Mouse (Mus musculus): ENCODE data around the gene Efna1. TPM values are rescaled to one million over a fixed set of nuclear protein-coding genes. Genes with fewer than 3 reads are reported as not detected.

The Efna1 gene
- polyA plus RNA-seq, 1 experiment from 2014 or later, result 42.4 TPM

DNA sequence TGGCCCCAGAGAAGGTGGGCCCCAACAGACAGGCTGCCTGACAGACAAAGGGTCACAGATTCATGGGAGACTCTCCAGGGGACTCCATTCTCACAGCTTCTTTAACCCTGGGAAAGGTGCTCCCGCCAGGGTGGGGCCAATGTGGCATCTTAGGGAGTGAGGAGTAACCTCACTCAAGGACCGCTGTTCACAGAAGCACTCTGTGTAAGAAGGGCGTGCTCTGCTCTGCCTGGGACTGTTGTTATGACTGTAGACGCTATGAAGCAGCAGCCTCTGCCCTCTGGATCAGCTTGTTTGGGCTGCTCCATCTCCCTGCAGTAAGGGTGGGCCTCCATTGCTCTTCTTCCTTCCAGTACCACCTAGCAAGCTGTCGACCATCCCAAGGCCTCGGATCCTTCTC is 23.5 kb upstream of the Efna1 start:
- Histone ChIP-seq H3K27ac (replicated peaks; ENCODE audit: low read depth, low read length) (no peak overlapping the region), H3K9me3 (ENCODE audit: control insufficient read depth, low read length) (no peaks in the 10 kb centered on the region), H3K4me3 (ENCODE audit: low read depth, low read length) (no peak overlapping the region), H3K36me3 (ENCODE audit: control insufficient read depth, insufficient read depth, low read length) (no peaks in the 10 kb centered on the region), H3K27me3 (ENCODE audit: control insufficient read depth, insufficient read depth, low read length) (no peaks in the 10 kb centered on the region), H3K4me2 (ENCODE audit: low read depth, severe bottlenecking) (no peak overlapping the region), H3K9ac (ENCODE audit: low read length) (no peak overlapping the region), H3K4me1 (ENCODE audit: control insufficient read depth, insufficient read depth, low read length) (no peaks in the 10 kb centered on the region)
- 61% methylated on average over 6 of the region's 6 CpGs for WGBS
- DNase-seq (ENCODE audit: low spot score) (no peak), ATAC-seq (ENCODE audit: insufficient number of reproducible peaks, low FRiP score, low TSS enrichment, low read depth) (no peak)

DNA sequence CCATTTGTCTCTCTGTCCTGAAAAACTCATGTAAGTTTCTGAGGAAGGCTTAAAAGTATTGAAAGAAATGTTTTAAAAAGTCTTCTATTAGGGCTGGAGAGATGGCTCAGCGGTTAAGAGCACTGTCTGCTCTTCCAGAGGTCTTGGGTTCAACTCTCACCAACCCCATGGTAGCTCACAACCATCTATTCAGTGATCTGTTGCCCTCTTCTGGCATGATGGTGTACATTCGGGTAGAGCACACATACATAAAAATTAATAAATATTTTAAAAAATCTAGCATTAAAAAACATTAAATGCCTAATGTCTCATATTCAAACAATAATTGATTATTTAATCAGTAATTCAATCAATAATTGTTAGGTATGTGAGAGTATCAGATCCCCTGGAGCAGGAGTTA is 19.6 kb upstream of the Efna1 start:
- DNase-seq (ENCODE audit: low spot score) (no peak), ATAC-seq (ENCODE audit: insufficient number of reproducible peaks, low FRiP score, low TSS enrichment, low read depth) (no peak)
- no peaks in the 10 kb centered on the region for H3K27me3 ChIP-seq (ENCODE audit: control insufficient read depth, insufficient read depth, low read length)
- H3K36me3 ChIP-seq (ENCODE audit: control insufficient read depth, insufficient read depth, low read length), result no peaks in the 10 kb centered on the region
- H3K9ac ChIP-seq (ENCODE audit: low read length), result no peak overlapping the region
- H3K4me1 ChIP-seq (ENCODE audit: control insufficient read depth, insufficient read depth, low read length), result no peaks in the 10 kb centered on the region
- no peak overlapping the region for H3K4me2 ChIP-seq (ENCODE audit: low read depth, severe bottlenecking)
- H3K9me3 ChIP-seq (ENCODE audit: control insufficient read depth, low read length), result no peaks in the 10 kb centered on the region
- WGBS, result 76% methylated on average over 2 of the region's 2 CpGs
- H3K4me3 ChIP-seq (ENCODE audit: low read depth, low read length), result no peak overlapping the region
- no peak overlapping the region for H3K27ac ChIP-seq (replicated peaks; ENCODE audit: low read depth, low read length)

DNA sequence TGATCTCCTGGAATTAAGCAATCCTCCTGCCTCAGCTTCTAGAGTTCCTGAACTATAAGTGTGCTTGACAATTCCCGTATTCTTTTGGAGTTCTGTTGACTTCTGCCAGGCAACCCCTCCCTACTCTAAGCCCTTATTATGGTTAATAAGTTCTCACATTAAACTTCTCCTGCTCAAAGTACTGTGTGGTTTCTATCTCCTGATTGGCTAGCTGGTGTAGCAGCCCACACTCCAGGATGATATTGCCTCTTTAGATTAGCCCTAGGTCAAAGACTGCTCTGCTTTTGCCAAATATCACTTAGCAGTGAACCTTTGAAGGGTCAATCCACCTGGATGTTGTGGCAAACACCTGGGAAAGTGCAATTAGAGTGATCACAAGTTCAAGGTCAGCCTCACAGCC is 19.1 kb upstream of the Efna1 start:
- Histone ChIP-seq H3K9me3 (ENCODE audit: control insufficient read depth, low read length) (no peaks in the 10 kb centered on the region), H3K36me3 (ENCODE audit: control insufficient read depth, insufficient read depth, low read length) (no peaks in the 10 kb centered on the region), H3K27ac (replicated peaks; ENCODE audit: low read depth, low read length) (no peak overlapping the region), H3K27me3 (ENCODE audit: control insufficient read depth, insufficient read depth, low read length) (no peaks in the 10 kb centered on the region), H3K9ac (ENCODE audit: low read length) (no peak overlapping the region; the same call in 1 of the 2 replicates), H3K4me1 (ENCODE audit: control insufficient read depth, insufficient read depth, low read length) (no peaks in the 10 kb centered on the region), H3K4me3 (ENCODE audit: low read depth, low read length) (no peak overlapping the region), H3K4me2 (ENCODE audit: low read depth, severe bottlenecking) (peak overlapping the region; percentile 46; the same call in 1 of the 2 replicates)
- WGBS, result 64% methylated on average over 1 of the region's 1 CpGs
- DNase-seq (ENCODE audit: low spot score) (no peak), ATAC-seq (ENCODE audit: insufficient number of reproducible peaks, low FRiP score, low TSS enrichment, low read depth) (no peak)

DNA sequence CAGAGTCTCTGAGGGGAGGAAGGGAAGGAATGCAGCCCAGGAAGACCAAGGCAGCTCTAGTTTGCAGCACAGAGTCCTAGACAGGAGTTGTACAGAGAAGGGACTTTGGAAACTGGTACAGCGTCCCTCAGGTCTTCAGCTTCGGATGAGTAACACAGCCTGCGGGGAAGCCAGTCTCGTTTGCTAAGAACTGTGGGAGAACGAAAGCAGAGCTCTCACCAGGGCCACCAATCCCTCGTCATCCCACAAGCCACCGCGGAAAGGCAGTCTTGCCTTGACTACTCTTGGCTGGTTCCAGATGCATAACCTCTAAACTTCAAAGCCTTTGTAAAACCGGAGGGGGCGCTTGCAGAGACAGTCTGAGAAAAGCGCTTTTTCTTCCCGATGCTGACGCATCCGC is 18.6 kb upstream of the Efna1 start:
- H3K4me1 ChIP-seq (ENCODE audit: control insufficient read depth, insufficient read depth, low read length), result no peaks in the 10 kb centered on the region
- H3K36me3 ChIP-seq (ENCODE audit: control insufficient read depth, insufficient read depth, low read length), result no peaks in the 10 kb centered on the region
- H3K9ac ChIP-seq (ENCODE audit: low read length), result peak overlapping the region; percentile 38
- DNase-seq (ENCODE audit: low spot score), result peak; percentile 69
- peak overlapping the region; percentile 46 for H3K4me2 ChIP-seq (ENCODE audit: low read depth, severe bottlenecking)
- H3K9me3 ChIP-seq (ENCODE audit: control insufficient read depth, low read length), result no peaks in the 10 kb centered on the region
- WGBS, result 3% methylated on average over 14 of the region's 14 CpGs
- H3K27me3 ChIP-seq (ENCODE audit: control insufficient read depth, insufficient read depth, low read length), result no peaks in the 10 kb centered on the region
- H3K27ac ChIP-seq (replicated peaks; ENCODE audit: low read depth, low read length), result no peak overlapping the region
- no peak overlapping the region for H3K4me3 ChIP-seq (ENCODE audit: low read depth, low read length)
- ATAC-seq (ENCODE audit: insufficient number of reproducible peaks, low FRiP score, low TSS enrichment, low read depth), result no peak

DNA sequence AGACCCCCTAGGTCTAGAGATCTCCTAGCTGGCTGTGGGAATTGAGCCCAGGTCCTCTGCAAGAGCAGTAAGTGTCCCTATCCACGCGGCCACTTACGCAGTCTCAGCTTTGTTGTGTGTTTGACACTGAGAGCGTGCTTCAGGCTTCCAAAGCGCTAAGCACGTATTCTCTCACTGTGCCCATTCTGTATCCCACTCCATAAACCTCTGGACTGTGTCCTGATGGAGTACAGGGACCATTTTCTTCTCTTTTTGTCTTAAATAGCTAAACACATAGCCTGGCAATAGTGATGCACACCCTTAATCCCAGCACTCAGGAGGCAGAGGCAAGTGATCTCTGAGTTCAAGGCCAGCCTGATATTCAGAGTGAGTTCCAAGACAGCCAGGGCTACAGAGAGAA is 18.0 kb upstream of the Efna1 start:
- Histone ChIP-seq H3K4me3 (ENCODE audit: low read depth, low read length) (no peak overlapping the region), H3K27me3 (ENCODE audit: control insufficient read depth, insufficient read depth, low read length) (no peaks in the 10 kb centered on the region), H3K27ac (replicated peaks; ENCODE audit: low read depth, low read length) (no peak overlapping the region), H3K36me3 (ENCODE audit: control insufficient read depth, insufficient read depth, low read length) (no peaks in the 10 kb centered on the region), H3K9ac (ENCODE audit: low read length) (no peak overlapping the region), H3K4me2 (ENCODE audit: low read depth, severe bottlenecking) (no peak overlapping the region), H3K9me3 (ENCODE audit: control insufficient read depth, low read length) (no peaks in the 10 kb centered on the region), H3K4me1 (ENCODE audit: control insufficient read depth, insufficient read depth, low read length) (no peaks in the 10 kb centered on the region)
- ATAC-seq (ENCODE audit: insufficient number of reproducible peaks, low FRiP score, low TSS enrichment, low read depth), result no peak
- no peak for DNase-seq (ENCODE audit: low spot score)
- 84% methylated on average over 6 of the region's 6 CpGs for WGBS

DNA sequence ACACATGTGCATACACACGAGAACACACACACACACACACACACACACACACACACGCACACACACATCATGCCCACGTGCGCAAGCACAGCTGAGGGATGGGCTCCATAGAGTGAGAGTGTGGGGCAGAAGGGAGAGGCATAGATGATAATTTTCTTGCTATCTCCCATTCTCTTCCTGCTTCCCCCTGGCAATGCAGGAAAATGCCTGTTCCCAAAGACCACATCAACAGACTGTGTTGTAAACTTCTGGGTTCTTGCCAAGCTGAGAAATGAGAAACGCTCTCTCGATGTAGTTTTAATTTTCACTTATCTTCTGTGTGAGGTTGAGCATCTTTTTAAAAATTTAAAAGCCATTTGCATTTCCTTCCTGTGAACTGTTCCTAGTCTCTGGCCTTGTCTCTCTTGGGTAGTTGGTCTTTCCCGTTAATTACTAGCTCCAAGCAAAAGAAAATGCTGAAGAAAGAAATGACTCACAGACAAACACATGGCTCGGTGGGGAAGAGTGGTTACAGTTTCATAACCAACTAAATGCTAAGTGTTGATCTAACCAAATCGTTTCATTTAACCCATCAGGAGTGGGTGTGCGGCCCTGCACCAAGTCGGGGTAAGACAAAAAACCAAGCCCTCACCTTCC is 15.9 kb upstream of the Efna1 start:
- no peak for DNase-seq (ENCODE audit: low spot score)
- H3K4me2 ChIP-seq (ENCODE audit: low read depth, severe bottlenecking), result no peak overlapping the region
- no peaks in the 10 kb centered on the region for H3K4me1 ChIP-seq (ENCODE audit: control insufficient read depth, insufficient read depth, low read length)
- H3K4me3 ChIP-seq (ENCODE audit: low read depth, low read length), result no peak overlapping the region
- no peak overlapping the region for H3K9ac ChIP-seq (ENCODE audit: low read length)
- H3K27me3 ChIP-seq (ENCODE audit: control insufficient read depth, insufficient read depth, low read length), result no peaks in the 10 kb centered on the region
- H3K27ac ChIP-seq (replicated peaks; ENCODE audit: low read depth, low read length), result no peak overlapping the region
- H3K36me3 ChIP-seq (ENCODE audit: control insufficient read depth, insufficient read depth, low read length), result no peaks in the 10 kb centered on the region
- H3K9me3 ChIP-seq (ENCODE audit: control insufficient read depth, low read length), result no peaks in the 10 kb centered on the region
- ATAC-seq (ENCODE audit: insufficient number of reproducible peaks, low FRiP score, low TSS enrichment, low read depth), result no peak
- WGBS, result 86% methylated on average over 11 of the region's 11 CpGs

DNA sequence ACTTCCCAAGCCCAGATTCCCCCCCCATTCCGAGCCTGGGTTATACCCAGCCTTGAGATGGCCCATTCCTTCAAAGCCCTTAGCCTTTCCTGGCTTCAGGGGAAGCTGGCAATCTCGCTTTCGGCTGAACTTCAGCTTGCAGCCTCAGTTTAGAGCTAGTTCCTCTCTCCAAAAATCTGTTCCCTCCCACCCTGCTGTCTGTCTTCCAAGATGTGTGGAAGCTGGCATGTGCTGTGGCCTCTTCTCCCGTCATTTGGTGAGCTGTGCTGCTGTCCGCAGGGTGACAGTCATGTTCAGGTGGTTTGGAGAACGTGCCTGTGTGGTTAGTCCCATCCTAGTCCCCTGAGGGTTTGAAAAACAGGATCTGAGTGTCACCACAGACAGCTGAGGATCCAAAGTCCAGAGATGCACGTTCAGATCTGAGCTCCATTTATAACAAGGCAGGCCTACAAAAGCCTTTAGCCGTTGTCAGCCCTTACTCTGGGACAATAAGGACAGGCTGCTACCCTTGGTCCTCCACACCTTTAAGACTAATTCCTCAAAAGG is 14.8 kb upstream of the Efna1 start:
- no peak overlapping the region for H3K9ac ChIP-seq (ENCODE audit: low read length)
- H3K4me2 ChIP-seq (ENCODE audit: low read depth, severe bottlenecking), result no peak overlapping the region
- 86% methylated on average over 8 of the region's 8 CpGs for WGBS
- DNase-seq (ENCODE audit: low spot score) (no peak), ATAC-seq (ENCODE audit: insufficient number of reproducible peaks, low FRiP score, low TSS enrichment, low read depth) (no peak)
- H3K27ac ChIP-seq (replicated peaks; ENCODE audit: low read depth, low read length), result no peak overlapping the region
- no peaks in the 10 kb centered on the region for H3K27me3 ChIP-seq (ENCODE audit: control insufficient read depth, insufficient read depth, low read length)
- H3K4me3 ChIP-seq (ENCODE audit: low read depth, low read length), result no peak overlapping the region
- no peaks in the 10 kb centered on the region for H3K9me3 ChIP-seq (ENCODE audit: control insufficient read depth, low read length)
- no peaks in the 10 kb centered on the region for H3K4me1 ChIP-seq (ENCODE audit: control insufficient read depth, insufficient read depth, low read length)
- no peaks in the 10 kb centered on the region for H3K36me3 ChIP-seq (ENCODE audit: control insufficient read depth, insufficient read depth, low read length)

DNA sequence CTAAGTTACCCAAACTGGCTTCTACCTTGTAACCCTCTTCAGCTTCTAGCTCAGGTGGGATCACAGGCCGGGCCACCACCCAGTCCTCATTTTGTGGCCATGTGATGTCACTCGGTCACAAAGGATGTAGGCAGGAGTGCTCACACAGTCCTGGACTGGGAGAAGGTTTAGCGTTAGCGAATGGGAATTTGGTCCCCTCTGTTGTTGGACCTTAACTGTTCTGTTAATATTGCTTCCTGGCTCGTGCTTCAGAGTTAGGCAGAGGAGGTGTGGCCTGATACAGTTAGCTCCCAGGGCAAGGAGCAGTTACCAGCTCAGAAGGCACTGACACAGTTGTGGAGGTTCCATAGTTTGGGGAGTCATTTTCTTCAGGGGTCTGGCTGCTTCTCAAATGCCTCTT is 13.3 kb upstream of the Efna1 start:
- H3K4me3 ChIP-seq (ENCODE audit: low read depth, low read length), result no peak overlapping the region
- DNase-seq (ENCODE audit: low spot score), result no peak
- no peak overlapping the region for H3K4me2 ChIP-seq (ENCODE audit: low read depth, severe bottlenecking)
- no peak for ATAC-seq (ENCODE audit: insufficient number of reproducible peaks, low FRiP score, low TSS enrichment, low read depth)
- H3K36me3 ChIP-seq (ENCODE audit: control insufficient read depth, insufficient read depth, low read length), result no peaks in the 10 kb centered on the region
- no peaks in the 10 kb centered on the region for H3K27me3 ChIP-seq (ENCODE audit: control insufficient read depth, insufficient read depth, low read length)
- no peaks in the 10 kb centered on the region for H3K4me1 ChIP-seq (ENCODE audit: control insufficient read depth, insufficient read depth, low read length)
- H3K9me3 ChIP-seq (ENCODE audit: control insufficient read depth, low read length), result no peaks in the 10 kb centered on the region
- H3K27ac ChIP-seq (replicated peaks; ENCODE audit: low read depth, low read length), result no peak overlapping the region
- H3K9ac ChIP-seq (ENCODE audit: low read length), result no peak overlapping the region
- 82% methylated on average over 5 of the region's 5 CpGs for WGBS

All from limb, embryonic 11.5 days (tissue).